Mouse (Mus musculus): ENCODE data around the gene Zdhhc19.

DNA sequence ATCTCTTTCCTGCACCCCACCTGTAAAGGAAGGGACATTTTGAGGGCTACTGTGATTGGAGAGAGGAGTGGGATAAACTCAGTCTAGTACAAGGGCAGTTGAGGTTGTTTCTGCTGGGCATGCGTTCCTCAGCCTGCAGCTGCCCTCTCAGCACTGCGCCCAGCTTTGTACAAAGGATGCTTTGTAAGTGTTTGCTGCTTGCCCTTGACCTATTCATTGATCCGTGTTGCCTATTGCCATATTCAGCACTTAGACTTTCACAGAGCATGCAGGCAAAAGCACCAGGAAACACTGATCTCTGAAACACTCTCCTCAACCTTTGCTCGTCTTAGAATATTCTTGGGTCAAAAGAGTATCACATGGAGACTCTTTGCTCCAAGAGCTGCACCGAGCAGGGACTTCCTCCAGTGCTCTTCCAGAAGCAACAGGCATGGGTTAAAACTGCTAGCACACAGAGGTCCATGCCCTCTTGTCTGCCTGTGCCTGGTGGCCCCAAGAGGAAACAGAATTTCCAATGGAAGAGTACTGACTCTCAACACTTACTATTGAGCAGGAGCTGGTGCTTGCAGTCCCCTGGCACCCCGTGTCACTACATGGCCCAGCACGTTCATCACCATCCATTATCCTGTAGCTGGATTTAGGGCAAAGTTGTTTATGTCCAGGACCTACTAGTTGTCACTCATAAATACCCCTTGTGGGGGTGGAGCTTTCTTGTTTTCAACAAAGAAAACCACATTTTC is 23.6 kb upstream of the Zdhhc19 start:
- TF ChIP-seq GATA1 (IDR thresholded peaks at IDR 0.05; ENCODE audit: low read length) (no peak), TAL1 (IDR thresholded peaks at IDR 0.05; ENCODE audit: low read length) (no peak)

All from erythroblast, embryonic 14.5 days (primary cell).